Mouse (Mus musculus) thymus, adult 18-20 months (tissue): ENCODE measurements around the gene Upp2.

Experiments
- DNase-seq, 2 experiments: peaks; one replicate each; pipeline ENCODE4 v3.0.0; 2022; ENCODE audit warnings: mixed read lengths in 2 of 2

Gene Upp2

DNA sequence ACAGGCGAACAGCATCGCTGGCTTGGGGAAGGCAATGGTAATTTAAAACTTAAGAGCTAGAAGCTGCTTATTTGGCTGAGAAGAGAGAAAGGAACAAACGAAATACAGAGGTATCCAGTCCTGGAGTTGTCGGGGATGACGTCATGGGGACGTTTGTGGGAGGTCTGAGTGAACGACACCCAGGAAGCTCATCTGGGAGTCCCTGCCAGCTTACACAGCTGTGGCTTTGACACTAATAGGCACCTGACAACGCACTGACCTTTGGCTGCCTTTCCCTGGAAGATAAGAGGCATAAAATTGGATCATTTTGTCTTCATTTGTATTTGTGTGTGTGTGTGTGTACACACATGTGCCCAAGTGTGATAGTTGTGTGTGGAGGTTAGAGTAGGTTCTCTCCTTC, 130.4 kb downstream of the Upp2 start:
- DNase-seq, result no peak

DNA sequence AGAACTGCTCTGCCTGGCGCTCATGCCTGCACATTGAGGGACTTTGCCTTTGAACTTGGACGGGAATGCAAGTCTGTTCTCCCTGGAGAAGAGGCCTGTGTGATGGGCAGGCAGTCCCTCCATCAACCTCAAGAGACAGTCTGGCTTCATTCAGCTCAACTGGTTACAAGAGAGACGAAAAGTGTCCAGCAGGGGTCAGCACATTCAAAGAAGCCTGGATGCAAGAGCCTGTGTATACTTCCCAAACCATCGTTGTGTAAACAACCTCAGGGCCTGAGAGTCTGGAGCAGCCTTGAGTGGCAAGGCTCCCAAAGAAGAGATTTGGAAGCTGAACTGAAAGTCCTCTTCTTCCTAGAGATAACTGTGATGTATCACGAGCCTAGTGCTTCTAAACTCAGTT, 132.8 kb downstream of the Upp2 start:
- DNase-seq, result no peak

DNA sequence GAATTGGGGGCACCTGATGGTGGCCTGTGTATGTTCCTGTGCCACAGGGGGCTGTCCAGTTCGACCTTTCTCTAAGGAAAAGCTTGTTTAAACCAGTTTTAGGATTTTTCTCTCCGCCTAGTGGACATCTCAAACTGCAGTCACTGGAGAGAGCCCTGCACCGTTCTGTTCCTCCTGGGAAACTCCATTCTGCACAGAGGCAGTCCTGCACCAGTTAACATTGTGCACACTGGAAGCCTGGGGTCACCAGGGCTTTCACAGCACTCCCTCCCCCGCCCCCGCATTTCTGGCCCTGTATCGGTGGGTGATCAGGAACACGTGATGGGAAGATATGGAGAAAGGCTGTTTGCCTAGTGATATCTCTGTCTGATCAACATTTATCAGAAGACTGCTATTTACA, 133.3 kb downstream of the Upp2 start:
- DNase-seq, result no peak

DNA sequence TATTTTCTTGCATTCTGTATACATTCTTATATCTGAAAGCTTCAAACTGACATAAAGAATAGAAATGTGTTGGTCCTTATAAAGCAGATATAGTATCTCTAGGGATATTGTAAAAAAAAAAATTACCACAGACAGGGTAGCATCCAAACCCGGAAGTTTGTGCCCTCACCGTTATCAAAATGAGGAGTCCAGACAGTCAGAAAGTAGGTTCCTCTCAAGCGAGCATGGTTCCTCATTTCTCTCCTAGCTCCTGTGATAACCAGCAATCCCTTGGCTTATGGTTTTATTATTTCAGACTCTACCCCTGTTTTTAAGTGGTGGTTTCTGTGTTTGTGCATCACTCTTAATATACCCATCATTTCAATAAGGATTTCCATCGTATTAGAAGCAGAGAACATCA, 134.5 kb downstream of the Upp2 start:
- DNase-seq, result no peak

DNA sequence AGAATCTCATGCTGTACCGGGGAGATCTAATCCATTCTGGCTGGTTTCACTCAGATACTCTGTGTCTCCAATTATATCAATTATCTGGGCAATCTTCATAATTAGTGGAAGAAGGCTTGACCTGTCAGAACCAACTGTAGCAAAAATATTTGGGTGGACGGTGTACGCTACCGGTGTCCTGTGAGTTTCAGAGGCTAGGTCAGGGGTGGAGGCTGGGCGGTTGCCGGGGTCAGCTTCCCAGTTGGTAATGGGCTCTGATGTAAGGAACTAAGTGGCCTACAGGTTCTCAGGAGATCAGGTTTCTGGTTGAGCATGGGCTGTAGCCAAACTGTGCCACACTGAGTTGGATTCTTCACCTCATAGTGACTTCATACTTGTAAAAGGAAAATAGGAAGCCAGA, 136.1 kb downstream of the Upp2 start:
- DNase-seq, result no peak

DNA sequence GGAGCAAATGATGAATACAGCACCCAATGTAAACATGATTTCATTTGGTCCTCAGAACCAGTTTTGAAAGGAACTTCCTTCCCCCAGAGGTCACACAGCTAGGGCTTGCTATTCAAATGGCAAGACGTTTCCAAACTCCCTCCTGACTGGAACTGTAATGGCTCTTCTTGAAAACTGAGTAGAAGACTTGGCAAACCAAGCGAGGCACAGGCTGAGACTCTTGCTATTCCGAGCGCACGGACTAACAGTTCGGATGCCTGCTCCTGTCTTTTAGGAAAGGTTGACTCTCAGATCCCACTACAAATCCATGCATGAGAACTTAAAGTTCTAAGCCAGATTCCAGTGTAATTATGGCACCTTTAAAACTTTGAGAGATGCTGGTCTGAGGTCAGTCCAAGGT, 136.5 kb downstream of the Upp2 start:
- no peak for DNase-seq

DNA sequence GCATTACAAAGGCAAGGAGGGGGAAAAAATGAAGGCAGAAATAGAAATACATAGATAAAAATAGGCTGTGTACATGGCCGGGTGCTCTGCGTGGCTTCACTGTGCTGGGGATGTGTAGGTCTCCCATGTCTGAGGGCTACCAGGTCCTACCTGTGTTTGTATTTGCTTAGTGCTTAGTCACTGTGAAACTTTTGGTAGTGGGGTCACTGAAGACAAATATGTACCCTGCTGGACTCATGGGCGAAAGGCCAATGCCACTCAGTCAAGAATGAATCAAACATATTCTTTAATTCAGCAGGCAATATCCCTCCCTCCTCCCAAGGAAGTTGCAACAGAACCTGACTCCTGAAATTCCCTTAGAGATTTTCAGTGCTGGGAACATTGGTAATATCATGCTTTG, 137.5 kb downstream of the Upp2 start:
- DNase-seq, result no peak

DNA sequence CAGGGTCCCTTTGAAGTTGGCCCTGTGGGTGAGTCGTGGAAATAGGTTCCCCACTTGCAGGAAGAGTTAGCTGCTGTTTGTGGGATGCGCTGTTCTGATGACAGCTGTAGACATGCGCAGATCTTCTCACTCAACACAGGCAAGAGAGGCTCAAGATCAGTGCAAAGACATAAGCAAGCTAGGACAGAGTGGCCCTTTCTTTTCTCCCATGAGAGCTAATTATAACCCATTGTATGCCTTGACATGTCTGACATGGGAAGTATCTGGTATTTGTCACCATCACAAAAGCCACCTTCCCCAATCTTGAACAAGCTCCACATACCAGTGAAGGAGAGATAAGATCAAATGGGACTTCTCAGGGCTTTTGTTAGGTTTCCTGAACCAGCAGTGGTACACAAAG, 140.6 kb downstream of the Upp2 start:
- DNase-seq, result no peak

DNA sequence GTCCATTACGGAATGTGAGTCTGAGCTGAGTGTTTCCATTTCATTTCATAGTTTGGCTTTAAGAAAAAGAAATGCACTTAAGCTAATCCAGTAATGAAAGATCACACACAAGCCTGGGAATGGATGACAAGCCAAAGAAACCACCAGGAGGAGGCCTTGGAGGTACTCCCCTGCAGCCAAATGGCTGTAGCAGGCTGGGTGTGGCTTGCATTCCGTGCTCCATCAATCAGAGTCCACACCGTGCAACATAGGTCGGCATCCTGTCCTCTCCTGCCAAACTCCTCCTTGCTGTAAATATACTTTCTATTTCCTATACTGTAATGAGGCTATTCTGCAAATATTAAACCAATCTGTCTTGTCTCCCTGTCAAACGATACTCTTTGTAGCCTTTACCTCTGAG, 143.1 kb downstream of the Upp2 start:
- no peak for DNase-seq

DNA sequence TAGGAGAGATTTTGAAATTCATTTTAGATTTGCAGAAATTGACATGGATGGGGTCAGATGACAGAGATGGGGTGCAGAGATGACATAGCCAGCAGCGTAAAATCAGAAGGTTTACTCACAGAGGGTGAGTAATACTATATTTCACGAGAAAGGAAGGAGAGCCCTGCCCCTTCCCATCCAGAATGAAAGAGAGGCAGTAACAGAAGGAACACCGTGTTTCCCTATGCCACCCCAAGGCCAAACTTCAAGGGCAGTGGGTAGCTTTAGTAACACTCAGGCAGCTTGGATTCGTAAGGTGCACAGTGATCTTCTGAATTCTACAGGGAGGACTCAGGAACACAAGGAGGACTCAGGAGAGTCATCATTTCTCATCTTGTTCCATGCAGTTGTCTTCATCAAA, 144.0 kb downstream of the Upp2 start:
- DNase-seq, result no peak

DNA sequence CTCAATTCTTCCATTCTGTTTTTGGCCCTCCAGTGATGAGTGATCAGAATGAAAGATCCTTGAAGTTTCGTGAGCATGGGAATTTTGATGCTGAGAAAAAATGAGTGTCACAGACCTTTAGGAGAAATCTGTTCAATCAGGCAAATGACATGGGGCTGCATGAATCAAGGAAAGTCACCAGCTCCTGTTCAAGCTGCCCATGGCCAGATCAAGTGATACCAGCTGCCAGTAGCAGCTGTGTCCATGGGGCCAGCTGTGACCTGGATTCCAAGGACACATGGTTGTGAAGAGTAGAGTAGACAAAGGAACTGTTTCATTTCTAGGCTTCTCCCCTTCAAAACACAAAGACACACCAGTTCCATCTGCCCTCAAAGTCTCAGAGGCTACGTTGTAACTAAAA, 144.4 kb downstream of the Upp2 start:
- no peak for DNase-seq

DNA sequence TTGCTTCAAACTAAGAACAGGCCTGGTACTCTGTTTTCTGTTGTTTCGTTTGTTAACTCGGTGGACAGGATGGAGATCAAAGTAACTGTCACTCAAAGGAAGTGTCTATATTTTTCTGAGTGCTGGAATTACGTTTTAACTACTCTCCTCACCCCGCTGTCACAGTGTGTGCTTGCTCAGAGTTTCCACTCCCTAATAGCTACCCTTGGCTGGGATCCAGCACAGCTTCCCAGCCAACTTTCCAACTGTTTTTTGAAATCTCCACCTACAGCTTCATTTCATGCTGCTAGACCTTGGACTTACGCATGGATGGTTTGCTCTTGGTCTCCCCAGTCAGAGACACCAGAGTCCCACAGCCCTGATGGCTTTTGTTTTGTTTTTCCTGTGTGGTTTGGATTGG, 144.8 kb downstream of the Upp2 start:
- no peak for DNase-seq

DNA sequence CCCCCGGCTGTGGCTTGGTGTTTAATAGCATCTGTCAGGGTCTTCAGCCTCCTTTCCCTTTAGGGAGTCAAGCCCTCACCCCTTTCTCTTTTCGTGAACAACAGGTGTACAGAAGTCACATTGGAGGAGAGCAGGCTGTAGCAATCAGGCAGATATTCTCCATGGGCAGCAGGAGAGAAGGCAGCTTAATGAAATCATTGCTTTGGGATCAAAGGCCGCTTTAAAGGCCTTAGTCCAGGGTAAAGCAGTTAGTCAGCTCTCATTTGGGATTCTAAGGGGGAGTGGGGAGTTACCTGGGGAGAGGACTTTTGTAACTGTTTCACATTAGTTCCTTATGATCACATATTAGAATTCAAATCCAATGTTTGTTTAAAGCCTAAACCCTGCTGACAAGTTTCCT, 150.8 kb downstream of the Upp2 start:
- no peak for DNase-seq

DNA sequence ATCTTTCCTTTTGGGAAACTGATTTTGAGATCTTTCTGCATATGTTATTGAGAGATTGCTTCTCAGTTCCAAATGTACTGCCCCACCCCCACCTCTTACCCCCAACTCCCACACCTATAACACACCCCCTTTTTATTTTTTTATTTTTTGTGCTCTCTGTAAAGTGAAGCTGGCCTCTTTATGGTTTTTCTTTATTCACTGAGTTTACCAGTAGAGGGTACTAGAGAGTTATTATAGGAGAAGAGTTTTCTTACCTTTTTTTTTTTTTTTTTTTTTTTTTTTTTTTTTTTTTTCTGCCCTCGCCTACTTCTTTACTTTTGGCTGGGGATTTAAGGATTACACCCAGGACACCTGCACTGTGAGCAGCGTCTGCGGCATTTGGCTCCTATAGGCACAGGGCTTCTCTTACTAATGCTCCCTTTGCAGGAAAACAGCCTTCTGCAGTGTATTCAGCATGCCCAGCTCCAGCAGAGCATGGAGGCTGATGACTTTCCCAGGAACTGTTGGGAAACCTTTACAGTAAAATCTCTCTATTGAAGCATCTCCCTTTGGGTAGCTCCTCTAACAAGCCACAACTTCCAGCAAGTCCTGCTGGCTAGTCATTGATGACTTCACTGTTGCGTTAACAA, 170.2 kb downstream of the Upp2 start:
- DNase-seq, result no peak

DNA sequence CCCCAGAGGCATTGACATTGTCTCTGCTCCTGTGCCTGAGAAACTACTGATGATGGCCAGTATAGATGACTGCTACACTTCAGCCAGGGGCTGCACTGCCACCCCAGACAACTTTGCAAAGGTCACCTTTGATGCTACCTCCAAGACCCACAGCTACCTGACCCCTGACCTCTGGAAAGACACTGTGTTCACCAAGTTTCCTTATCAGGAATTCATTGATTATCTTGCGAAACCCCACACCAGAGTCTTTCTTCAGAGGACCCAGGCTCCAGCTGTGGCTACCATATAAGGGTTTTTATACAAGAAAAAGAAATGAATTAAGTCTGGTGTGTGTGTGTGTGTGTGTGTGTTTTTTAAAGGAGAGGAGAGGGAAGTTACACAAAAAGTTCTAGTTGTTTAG, 174.1 kb downstream of the Upp2 start:
- no peak for DNase-seq

DNA sequence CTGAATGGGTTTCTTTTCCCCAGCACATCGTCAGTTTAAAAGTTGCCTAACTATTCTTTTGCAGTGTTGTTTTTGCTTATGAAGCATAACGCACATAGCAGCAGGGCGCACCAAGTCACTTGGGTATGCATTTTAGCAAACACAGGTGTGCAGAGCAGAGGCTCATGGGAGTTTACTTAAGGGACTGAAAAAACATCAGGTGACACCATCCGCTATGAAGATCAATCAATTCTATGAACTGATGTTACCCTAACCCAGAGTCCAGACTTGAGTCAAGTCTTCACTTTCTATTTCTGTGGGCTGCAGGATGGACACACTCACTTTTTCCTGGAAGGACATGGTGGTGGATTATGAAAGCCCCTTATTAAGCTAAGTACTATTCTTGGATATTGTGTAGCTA, 174.9 kb downstream of the Upp2 start:
- no peak for DNase-seq

DNA sequence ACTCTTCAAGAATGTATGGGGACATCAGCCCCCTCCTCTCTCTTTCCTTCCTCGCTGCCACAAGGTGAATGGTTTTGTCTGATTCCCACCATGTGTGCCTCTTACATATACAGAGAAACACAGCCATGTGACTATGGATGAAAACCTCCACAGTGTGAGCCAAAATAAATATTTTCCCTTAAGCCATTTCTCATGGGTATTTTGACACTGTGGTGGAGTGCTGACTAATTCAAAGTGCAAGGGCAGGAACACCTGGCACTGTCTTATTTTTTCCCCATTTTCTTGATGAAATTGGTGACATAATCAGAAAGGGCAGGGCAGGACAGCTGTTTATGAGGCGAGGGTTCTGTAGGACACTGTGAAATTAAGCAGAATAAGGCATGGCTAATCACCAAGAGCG, 176.3 kb downstream of the Upp2 start:
- DNase-seq, result no peak

DNA sequence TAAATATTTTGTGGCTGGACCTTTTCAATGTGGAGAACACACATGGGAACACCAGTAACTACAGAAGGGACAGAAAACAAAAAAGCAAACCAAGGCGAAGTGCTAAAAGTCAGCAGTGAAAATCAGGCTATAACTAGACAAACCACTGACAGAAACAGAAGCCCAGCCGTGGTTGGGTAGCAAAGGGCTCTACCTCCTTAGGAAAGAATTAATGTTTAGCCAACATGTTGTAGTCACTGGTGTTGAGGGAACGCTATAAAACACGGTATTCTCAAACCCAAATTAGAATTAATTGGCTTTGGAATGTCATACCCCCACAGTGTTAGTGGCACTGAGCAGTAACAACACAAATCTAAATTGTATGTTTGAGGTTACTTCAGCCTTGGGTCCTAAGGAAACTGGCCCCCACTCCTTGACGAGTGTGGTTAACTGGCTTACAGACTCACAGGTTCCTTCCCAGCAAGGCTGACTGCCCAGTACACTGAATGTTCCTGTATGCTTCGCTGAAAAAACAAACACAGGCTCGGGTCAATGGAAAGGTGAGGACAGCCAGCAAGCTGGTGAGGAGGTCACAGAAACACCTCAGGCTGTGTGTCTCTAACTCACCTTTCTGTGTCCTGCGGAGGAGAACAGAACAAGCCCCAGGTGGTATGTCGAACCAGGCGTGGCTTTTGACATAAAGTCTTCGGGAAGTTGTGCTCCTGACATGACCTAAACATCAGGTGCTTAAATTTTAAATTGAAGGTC, 180.6 kb downstream of the Upp2 start:
- no peak for DNase-seq

DNA sequence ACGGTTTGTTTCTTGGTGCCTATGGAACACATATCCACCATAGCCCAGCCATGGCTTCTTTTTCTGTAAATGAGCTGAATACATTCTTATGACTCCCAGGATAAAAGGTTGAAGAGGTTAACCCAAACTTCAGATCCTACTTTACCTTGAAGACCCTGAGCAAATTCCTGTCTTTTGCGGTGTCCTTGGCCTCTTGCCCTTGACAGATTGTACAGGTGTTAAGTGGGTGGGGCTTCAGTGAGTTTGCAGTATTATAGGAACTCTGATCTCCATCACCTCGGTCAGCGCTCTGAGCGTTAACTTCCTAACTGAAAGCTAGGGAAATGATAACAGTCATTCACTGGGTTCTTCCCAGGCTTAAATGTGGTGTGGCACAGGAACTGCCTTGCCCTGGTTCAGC, 181.2 kb downstream of the Upp2 start:
- DNase-seq, result no peak

DNA sequence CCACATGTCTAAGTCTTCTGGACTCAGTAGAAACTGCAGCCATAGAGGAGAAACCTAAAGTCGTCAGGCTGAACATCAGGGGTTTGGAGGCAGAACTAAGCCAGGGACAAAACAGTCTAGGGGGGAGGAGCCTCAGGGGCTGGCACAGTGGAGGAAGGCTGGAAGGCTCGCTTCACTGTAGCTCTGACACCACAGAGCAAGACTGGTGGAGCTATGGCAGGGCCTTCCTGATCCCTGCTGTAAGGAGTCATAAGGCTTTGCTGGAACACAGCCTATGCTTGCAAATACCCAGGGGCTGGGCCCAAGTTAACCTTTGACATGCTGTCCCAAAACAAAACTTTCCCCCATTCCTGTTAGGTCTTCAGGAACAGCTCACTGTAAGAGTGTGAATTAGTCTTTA, 185.8 kb downstream of the Upp2 start:
- DNase-seq, result no peak

DNA sequence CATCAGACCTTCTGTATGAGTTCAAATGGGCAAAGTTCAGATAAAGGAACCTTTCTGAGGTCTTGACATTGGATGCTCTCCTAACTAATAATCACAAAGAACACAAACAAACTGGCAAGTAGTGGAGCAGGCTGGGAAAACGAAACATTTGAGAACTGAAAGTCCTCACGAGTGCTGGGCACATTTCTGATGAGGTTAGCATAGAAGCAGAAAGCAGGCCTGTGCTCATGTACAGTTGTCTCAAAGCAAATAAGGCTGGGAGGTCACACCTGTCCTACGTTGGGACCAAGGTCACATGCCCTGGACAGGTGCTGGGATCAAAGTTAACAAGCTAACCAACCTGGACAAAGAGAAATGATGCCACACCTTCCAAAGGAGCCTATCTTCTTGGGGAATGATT, 187.6 kb downstream of the Upp2 start:
- no peak for DNase-seq

DNA sequence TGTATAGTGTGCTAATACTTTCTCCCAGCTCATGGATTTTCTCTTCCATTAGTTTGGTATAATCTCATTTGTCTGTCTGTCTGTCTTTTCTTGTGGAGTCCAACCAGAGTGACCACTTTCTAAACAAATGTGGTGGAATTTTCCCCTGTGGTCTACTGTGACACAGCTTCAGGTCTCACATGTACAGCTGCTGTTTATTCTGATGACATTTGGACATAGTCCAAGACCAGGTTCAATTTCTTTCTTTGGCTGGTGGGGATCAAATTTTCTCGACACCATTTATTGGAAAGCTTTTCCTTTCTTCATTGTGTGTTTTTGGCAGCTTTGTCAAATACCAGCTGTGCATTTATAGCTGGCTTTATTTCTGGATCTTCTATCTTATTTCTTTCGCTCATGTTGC, 191.0 kb downstream of the Upp2 start:
- no peak for DNase-seq

DNA sequence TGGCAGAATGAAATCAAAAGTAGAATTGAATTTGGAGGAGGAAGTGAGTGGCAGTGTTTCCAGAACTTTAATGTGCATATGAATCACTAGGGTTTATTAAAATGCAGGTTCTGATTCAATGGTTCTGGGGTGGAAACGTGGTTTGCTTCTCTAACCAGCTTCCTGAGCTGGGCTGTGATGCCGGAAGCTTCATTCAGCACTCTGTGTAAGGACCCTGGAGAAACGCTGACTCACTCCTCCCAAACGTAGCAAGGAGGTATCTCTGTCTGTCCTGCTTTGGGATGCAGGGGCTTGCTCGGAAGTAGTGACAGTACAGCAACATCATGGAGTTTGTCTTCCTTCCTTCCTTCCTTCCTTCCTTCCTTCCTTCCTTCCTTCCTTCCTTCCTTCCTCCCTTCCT, 192.6 kb downstream of the Upp2 start:
- no peak for DNase-seq

DNA sequence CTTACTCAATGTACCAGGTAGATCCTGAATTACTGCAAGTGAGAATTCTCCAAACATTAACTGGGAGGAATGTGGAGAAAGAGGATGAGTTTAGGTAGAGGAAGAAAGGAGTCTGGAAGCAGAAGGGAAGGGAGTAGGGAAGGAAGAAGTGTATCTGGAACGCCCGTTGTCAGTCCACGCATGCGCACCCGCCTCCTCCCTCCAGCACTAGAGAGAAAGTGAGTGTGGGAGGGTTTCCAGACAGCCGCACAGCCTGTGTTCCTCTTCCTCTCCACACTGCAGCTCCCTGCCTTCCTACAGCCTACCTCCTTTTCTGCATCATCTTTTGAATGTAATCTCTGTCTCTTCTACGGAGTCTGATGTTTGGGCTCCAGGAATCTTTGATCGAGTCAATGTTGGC, 198.0 kb downstream of the Upp2 start:
- no peak for DNase-seq

DNA sequence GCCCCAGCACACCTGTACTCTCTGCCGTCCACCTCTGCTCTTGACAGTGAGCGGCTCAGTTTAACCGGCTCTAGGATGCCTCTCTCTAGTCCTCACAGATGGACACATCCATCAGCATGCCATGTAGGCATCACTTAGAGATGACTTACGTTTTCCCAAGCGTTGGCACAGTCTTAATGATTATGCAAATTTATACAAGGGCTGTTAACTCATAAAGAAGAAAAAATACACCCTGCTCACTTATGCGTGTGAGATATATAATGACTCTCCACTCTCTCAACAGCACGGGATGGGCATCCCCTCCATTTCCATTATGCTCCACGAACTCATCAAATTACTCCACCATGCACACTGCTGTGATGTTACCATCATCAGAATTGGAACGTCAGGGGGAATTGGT, 206.7 kb downstream of the Upp2 start:
- DNase-seq, result no peak
